ENCODE assay signal across 7 mouse cellular contexts in the genomic region with DNA sequence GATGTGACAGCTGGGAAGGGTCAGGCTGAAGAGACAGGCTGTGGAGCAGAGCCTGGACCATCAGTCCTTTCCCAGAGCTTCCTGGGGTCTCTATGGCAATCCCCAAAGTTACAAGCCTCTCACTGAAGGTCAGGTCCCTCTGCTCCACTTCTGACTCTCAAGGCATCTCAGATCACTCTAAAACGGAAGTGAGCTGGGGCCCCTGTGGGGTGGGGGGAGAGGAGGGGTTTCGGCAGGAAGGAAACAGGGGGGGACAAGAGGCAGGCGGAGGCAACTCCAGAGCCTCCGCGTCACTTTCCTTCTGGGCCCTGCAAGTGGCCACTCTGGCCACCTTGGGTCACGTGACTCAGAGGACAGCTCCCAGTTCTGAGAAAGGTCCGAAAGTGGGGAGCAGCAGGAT. TPM values are rescaled to one million over a fixed set of nuclear protein-coding genes. Genes with fewer than 3 reads are reported as not detected.
DNase-seq lines count a peak whose midpoint lies in the region; ATAC-seq lines count a peak whose summit lies in the region.

No protein-coding gene starts in this region.

- 21% methylated on average over 7 of the region's 7 CpGs for WGBS in heart, embryonic 11.5 days (ENCODE audit: insufficient replicate concordance)
- 52% methylated on average over 7 of the region's 7 CpGs for WGBS in hindbrain, embryonic 14.5 days

- H3K36me3 ChIP-seq in heart, embryonic 11.5 days (ENCODE audit: control insufficient read depth, insufficient read depth, low read length), result peaks cover 8% of the 10 kb centered on the region
- H3K36me3 ChIP-seq in megakaryocyte, embryonic 14.5 days (replicated peaks; ENCODE audit: low read length), result peaks cover 100% of the 10 kb centered on the region
- H3K36me3 ChIP-seq in hindbrain, embryonic 14.5 days (replicated peaks; ENCODE audit: control insufficient read depth, insufficient read depth), result peaks cover 46% of the 10 kb centered on the region

- DNase-seq in kidney, postnatal 36 days, result peak; percentile 45 to 59
- peak; percentile 26 for DNase-seq in yolk sac, embryonic 10.5 days (ENCODE audit: low spot score)
- DNase-seq in gastrocnemius, postnatal 14 days, result no peak
- no peak for DNase-seq in hindbrain, embryonic 14.5 days (ENCODE audit: low spot score)

- peak; percentile 69 for ATAC-seq in common myeloid progenitor, adult 5-6 weeks (replicated peaks; ENCODE audit: low read depth, poor library complexity, severe bottlenecking)
- ATAC-seq in heart, embryonic 11.5 days (replicated peaks; ENCODE audit: insufficient number of reproducible peaks, low FRiP score, low TSS enrichment), result no peak
- no peak for ATAC-seq in hindbrain, embryonic 14.5 days (ENCODE audit: low FRiP score)

- peak overlapping the region; percentile 27 for H3K4me2 ChIP-seq in heart, embryonic 11.5 days
- no peak overlapping the region for H3K4me2 ChIP-seq in hindbrain, embryonic 14.5 days (replicated peaks)

- no peaks in the 10 kb centered on the region for H3K27me3 ChIP-seq in heart, embryonic 11.5 days (ENCODE audit: control insufficient read depth, insufficient read depth, low read length)
- no peaks in the 10 kb centered on the region for H3K27me3 ChIP-seq in megakaryocyte, embryonic 14.5 days (replicated peaks)
- no peaks in the 10 kb centered on the region for H3K27me3 ChIP-seq in hindbrain, embryonic 14.5 days (ENCODE audit: control insufficient read depth, insufficient read depth, low read length)

- H3K9me3 ChIP-seq in heart, embryonic 11.5 days (replicated peaks; ENCODE audit: control insufficient read depth, low read length), result no peaks in the 10 kb centered on the region
- no peaks in the 10 kb centered on the region for H3K9me3 ChIP-seq in megakaryocyte, embryonic 14.5 days
- H3K9me3 ChIP-seq in hindbrain, embryonic 14.5 days (ENCODE audit: control insufficient read depth, low read length), result no peaks in the 10 kb centered on the region

- H3K27ac ChIP-seq in heart, embryonic 11.5 days (ENCODE audit: low read depth, low read length), result peak overlapping the region; percentile 46
- H3K27ac ChIP-seq in hindbrain, embryonic 14.5 days, result no peak overlapping the region

- H3K9ac ChIP-seq in heart, embryonic 11.5 days (ENCODE audit: low read depth, low read length), result 0 out of 2 replicates have a peak overlapping the region, but pooled peaks have one; percentile 17
- H3K9ac ChIP-seq in hindbrain, embryonic 14.5 days, result no peak overlapping the region

- peaks cover 23% of the 10 kb centered on the region for H3K4me1 ChIP-seq in heart, embryonic 11.5 days (ENCODE audit: control insufficient read depth, insufficient read depth, low read length)
- peaks cover 100% of the 10 kb centered on the region for H3K4me1 ChIP-seq in megakaryocyte, embryonic 14.5 days
- H3K4me1 ChIP-seq in hindbrain, embryonic 14.5 days (replicated peaks; ENCODE audit: control insufficient read depth, insufficient read depth, low read length), result no peaks in the 10 kb centered on the region

- intact Hi-C loops in gastrocnemius, postnatal 14 days (cut with DNase I; ENCODE audit: low total_unique reads), result no loop called here

- no peak overlapping the region for H3K4me3 ChIP-seq in heart, embryonic 11.5 days (ENCODE audit: low read depth, low read length)
- H3K4me3 ChIP-seq in megakaryocyte, embryonic 14.5 days (replicated peaks), result peak overlapping the region; percentile 80
- no peak overlapping the region for H3K4me3 ChIP-seq in hindbrain, embryonic 14.5 days (replicated peaks; ENCODE audit: low read length)

RNA-seq across cellular contexts. Expression of gene Lgals9, which starts 38.6 kb away (rescaled TPM):
- 146 and 172 TPM in 2 replicates for total RNA-seq in common myeloid progenitor, adult 5-6 weeks (2017)
- polyA plus RNA-seq in heart, embryonic 11.5 days (2014; fragmentation: Nextera tagmentation; extraction: Ambion mirVana), result 41.9 and 44.6 TPM in 2 replicates
- polyA plus RNA-seq in megakaryocyte, embryonic 14.5 days (2012; ENCODE audit: insufficient read depth, low replicate concordance), result 29.7 and 38.1 TPM in 2 replicates
- 10 to 100 TPM; 18.7 to 19.8 TPM for total RNA-seq in gastrocnemius, postnatal 14 days (2021)
- 12.2 and 13.7 TPM in 2 replicates for polyA plus RNA-seq in hindbrain, embryonic 14.5 days (2014; fragmentation: Nextera tagmentation; extraction: Ambion mirVana)

Comparison
In these comparisons a context has a peak if more than half of its experiments do, and no peak if none do; other contexts are left out.
1. DNase-seq: peak in kidney, postnatal 36 days (2 of 2) and yolk sac, embryonic 10.5 days (single experiment); none in gastrocnemius, postnatal 14 days (single experiment) and hindbrain, embryonic 14.5 days (single experiment).